Mouse (Mus musculus): ENCODE results near the gene Pi4kb. TPM values are rescaled to one million over a fixed set of nuclear protein-coding genes. Genes with fewer than 3 reads are reported as not detected.
A peak's percentile ranks its signal among the peaks of the same experiment; 100 is the strongest.
"Not testable (repeated sequence)": the region's sequence is repeated elsewhere in the genome, so short reads cannot be mapped to it uniquely, and the experiment has no call there.

The Pi4kb gene
- polyA plus RNA-seq (2015; fragmentation: Nextera tagmentation; extraction: Ambion mirVana), result 7.8 and 11.6 TPM in 2 replicates

DNA sequence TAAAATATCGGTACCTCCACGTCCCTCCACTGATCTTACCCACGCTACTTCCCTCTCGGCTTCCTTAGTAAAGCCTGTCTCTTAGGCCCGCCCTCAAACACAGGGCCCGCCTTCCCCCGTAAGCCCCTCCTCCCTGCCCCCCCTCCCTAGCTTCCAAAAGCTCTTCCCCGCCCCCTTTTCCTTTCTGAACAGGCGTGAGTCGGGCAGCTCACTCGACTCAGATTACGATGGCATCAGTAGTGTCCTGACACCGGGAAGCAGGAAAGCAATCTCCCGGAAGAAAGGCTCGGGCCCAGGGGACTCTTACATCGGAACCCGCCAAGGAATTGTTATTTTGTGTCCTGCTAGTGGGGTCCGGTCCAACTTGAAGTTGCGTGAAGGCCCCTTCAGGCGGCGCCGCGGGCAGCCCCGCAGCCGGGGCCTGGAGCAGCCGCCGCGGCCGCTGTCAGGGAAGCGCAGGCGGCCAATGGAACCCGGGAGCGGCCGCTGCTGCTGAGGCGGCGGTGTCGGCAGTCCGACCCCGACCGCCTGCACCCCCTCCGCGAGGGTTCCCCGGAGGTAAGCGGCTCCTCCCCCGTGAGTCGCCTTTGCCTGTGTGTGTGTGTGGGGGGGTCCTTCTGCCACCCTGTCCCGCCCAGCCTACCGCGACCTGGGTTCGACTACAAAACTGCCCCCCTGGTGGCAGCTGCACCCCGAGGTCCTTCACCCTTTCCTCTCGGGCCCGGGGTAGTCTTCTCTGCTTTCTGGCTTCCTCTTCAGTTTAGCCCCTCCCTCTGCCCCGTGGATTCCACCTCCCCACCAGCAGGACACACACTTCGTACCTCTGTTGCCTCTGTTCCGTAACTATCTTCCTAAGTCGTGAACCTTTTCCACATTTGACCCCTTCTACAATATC lies at the start of gene Pi4kb:
Gene Pi4kb, plus strand, starts transcription at position 204 of the 895 bp plus-strand sequence.
- Histone ChIP-seq H3K4me3 (ENCODE audit: low read depth, low read length) (peak within 1 kb of the TSS; percentile 83), H3K4me2 (ENCODE audit: low read depth, low read length) (peak within 1 kb of the TSS; percentile 81), H3K4me1 (ENCODE audit: control insufficient read depth, low read depth, low read length) (peaks cover 15% of the 10 kb centered on the region), H3K36me3 (ENCODE audit: control insufficient read depth, insufficient read depth) (no peaks in the 10 kb centered on the region; the same call in 1 of the 2 replicates), H3K9ac (ENCODE audit: low read depth, low read length) (peak within 1 kb of the TSS; percentile 92), H3K9me3 (replicated peaks; ENCODE audit: control insufficient read depth, low read length) (no peaks in the 10 kb centered on the region), H3K27ac (ENCODE audit: low read length) (peak within 1 kb of the TSS; percentile 91), H3K27me3 (ENCODE audit: control insufficient read depth, insufficient read depth, low read depth, low read length) (no peaks in the 10 kb centered on the region)
- ATAC-seq (ENCODE audit: low read depth), result peak; percentile 91
- WGBS (ENCODE audit: insufficient replicate concordance), result under 1% methylated on average over 48 of the region's 57 CpGs

DNA sequence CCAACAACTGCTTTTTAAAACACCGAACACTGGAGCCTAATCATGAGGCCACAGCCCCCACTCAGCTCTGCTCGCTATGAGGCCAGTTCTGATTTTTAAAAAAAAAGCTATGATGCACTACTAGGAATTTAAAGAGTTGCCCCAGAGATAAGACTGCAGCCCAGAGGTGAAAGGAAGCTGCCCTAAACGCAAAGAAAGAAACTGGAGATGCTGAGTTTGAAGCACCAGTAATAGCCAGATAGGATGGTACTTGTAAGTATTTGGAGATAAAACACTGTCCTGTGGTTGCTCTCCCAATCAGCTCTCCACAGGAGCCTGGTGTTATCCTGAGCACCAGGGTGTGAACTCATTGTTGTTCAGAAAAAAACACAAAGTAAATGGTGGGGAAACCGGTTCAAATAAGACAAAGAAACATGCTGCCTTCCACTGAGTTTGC lies 48.2 kb upstream of the Pi4kb start:
- H3K4me3 ChIP-seq (ENCODE audit: low read depth, low read length); H3K4me2 ChIP-seq (ENCODE audit: low read depth, low read length); H3K9ac ChIP-seq (ENCODE audit: low read depth, low read length); H3K27me3 ChIP-seq (ENCODE audit: control insufficient read depth, insufficient read depth, low read depth, low read length); H3K9me3 ChIP-seq (replicated peaks; ENCODE audit: control insufficient read depth, low read length); H3K36me3 ChIP-seq (ENCODE audit: control insufficient read depth, insufficient read depth): not testable (repeated sequence)
- ATAC-seq (ENCODE audit: low read depth), result peak; percentile 92
- H3K27ac ChIP-seq (ENCODE audit: low read length), result peak overlapping the region; percentile 60
- WGBS (ENCODE audit: insufficient replicate concordance), result 16% methylated on average over 4 of the region's 4 CpGs
- H3K4me1 ChIP-seq (ENCODE audit: control insufficient read depth, low read depth, low read length), result peaks cover 26% of the 10 kb centered on the region

DNA sequence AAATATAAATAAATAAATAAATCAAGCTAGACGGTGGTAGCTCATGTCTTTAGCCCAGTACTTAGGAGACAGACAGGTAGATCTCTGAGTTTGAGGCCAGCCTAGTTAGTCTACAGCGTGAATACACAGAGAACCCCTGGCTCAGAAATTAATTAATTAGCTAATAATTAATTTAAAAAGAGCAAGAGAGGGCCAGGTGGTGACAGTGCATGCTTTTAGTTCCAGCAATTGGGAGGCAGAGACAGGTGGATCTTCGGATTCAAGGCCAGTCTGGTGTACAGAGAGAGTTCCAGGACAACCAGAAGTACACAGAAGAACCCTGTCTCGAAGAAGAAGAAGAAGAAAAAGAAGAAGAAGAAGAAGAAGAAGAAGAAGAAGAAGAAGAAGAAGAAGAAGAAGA lies 45.6 kb upstream of the Pi4kb start:
- WGBS (ENCODE audit: insufficient replicate concordance), result 72% methylated on average over 4 of the region's 4 CpGs
- not testable (repeated sequence) for H3K9ac ChIP-seq (ENCODE audit: low read depth, low read length); H3K36me3 ChIP-seq (ENCODE audit: control insufficient read depth, insufficient read depth); H3K4me2 ChIP-seq (ENCODE audit: low read depth, low read length); H3K9me3 ChIP-seq (replicated peaks; ENCODE audit: control insufficient read depth, low read length); H3K27me3 ChIP-seq (ENCODE audit: control insufficient read depth, insufficient read depth, low read depth, low read length); H3K27ac ChIP-seq (ENCODE audit: low read length); ATAC-seq (ENCODE audit: low read depth); H3K4me3 ChIP-seq (ENCODE audit: low read depth, low read length)
- H3K4me1 ChIP-seq (ENCODE audit: control insufficient read depth, low read depth, low read length), result peaks cover 40% of the 10 kb centered on the region

DNA sequence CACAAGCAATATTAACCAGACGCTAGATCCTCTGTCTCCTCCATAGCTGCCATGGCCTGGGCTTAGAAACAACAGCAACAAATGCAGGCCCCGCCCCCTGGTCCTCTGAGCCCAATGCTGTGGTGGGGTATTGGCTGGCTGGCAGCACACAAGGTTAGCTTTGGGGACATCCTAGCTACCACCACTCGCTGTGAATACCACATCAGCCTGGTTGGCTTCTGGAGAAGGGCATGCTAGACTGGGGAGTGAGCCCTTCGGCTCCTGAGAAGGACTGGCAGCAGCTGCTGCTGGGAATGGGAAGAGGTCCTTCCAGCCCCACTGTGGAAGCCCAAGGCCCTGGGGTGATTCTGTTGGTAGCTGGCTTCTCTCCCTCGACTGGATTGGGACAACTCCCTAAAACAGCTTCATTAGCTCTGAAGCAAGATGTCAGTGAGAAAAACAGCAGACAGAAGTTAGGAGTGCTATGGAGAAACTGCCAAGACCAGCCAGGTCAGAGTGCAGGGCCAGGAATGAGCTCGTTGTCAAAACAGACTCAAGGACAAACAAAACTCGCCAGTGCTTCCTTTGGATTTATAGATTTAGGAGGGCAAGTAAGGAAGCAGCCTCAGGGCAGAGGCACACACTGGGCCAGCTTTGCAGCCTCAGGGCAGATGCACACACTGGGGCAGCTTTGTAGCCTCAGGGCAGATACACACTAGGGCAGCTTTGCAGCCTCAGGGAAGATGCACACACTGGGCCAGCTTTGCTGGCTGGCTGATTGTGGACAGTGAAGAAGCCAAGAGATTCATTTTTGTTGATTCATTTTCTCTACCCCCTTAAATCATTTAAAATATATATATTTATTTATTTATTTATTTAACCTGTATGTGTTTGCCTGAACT lies 43.9 kb upstream of the Pi4kb start:
- H3K4me3 ChIP-seq (ENCODE audit: low read depth, low read length); H3K36me3 ChIP-seq (ENCODE audit: control insufficient read depth, insufficient read depth); H3K9me3 ChIP-seq (replicated peaks; ENCODE audit: control insufficient read depth, low read length); H3K9ac ChIP-seq (ENCODE audit: low read depth, low read length); H3K27me3 ChIP-seq (ENCODE audit: control insufficient read depth, insufficient read depth, low read depth, low read length); ATAC-seq (ENCODE audit: low read depth); H3K4me2 ChIP-seq (ENCODE audit: low read depth, low read length): not testable (repeated sequence)
- 63% methylated on average over 7 of the region's 7 CpGs for WGBS (ENCODE audit: insufficient replicate concordance)
- peak overlapping the region; percentile 44; the same call in 1 of the 2 replicates for H3K27ac ChIP-seq (ENCODE audit: low read length)
- H3K4me1 ChIP-seq (ENCODE audit: control insufficient read depth, low read depth, low read length), result peaks cover 41% of the 10 kb centered on the region

GRCm38 (mm10) chr3:94931427-94932082 lies 43.0 kb upstream of the Pi4kb start:
- Histone ChIP-seq H3K27ac (ENCODE audit: low read length) (peak overlapping the region; percentile 89), H3K4me1 (ENCODE audit: control insufficient read depth, low read depth, low read length) (peaks cover 43% of the 10 kb centered on the region)
- 44% methylated on average over 10 of the region's 10 CpGs for WGBS (ENCODE audit: insufficient replicate concordance)

GRCm38 (mm10) chr3:94932279-94932678 lies 42.3 kb upstream of the Pi4kb start:
- not testable (repeated sequence) for H3K27me3 ChIP-seq (ENCODE audit: control insufficient read depth, insufficient read depth, low read depth, low read length); H3K36me3 ChIP-seq (ENCODE audit: control insufficient read depth, insufficient read depth); ATAC-seq (ENCODE audit: low read depth); H3K9ac ChIP-seq (ENCODE audit: low read depth, low read length); H3K9me3 ChIP-seq (replicated peaks; ENCODE audit: control insufficient read depth, low read length); H3K4me3 ChIP-seq (ENCODE audit: low read depth, low read length)
- Histone ChIP-seq H3K4me2 (ENCODE audit: low read depth, low read length) (peak overlapping the region; percentile 57), H3K4me1 (ENCODE audit: control insufficient read depth, low read depth, low read length) (peaks cover 38% of the 10 kb centered on the region), H3K27ac (ENCODE audit: low read length) (peak overlapping the region; percentile 89)
- WGBS (ENCODE audit: insufficient replicate concordance), result 38% methylated on average over 2 of the region's 2 CpGs

More at GRCm38 (mm10) chr3:94931427-94932082, 43.0 kb upstream of the Pi4kb start:
- ATAC-seq (ENCODE audit: low read depth), result peak; percentile 17
- H3K36me3 ChIP-seq (ENCODE audit: control insufficient read depth, insufficient read depth); H3K4me2 ChIP-seq (ENCODE audit: low read depth, low read length); H3K4me3 ChIP-seq (ENCODE audit: low read depth, low read length); H3K9ac ChIP-seq (ENCODE audit: low read depth, low read length); H3K27me3 ChIP-seq (ENCODE audit: control insufficient read depth, insufficient read depth, low read depth, low read length); H3K9me3 ChIP-seq (replicated peaks; ENCODE audit: control insufficient read depth, low read length): not testable (repeated sequence)

DNA sequence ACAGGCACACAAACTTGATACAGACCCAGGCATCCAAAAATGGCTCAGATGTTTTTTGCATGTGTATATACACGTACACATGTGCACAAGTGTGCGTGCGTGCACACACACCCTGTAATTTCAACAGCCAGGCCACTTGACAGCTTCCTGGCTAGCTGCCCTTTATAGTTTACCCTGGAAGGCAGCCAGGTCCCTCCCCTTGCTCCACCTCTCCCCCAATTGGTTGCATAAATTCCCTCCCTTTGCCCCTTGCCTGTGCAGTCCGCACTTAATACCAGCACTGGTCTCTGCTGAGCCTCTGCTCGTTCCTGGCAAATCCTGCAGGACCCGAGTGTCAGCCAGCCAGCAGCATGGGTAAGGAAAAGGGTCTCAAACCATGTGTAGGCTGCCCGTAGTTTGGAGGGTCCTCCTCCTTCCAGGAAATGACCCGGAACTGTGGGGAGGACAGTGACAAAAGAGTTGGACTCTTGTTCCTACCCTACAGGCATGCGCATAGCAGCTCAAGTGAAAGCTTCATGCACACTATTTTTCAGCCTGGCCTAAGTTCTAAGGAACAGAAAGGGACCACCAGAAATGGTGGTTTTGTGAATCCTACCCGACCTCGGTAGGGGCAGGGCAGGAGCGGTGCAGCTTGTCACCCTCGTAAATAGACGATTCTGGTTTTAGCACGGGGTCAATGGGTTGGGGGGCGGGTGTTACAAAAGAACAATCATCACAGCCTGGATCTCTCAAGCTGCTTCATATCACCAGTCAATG lies 41.5 kb upstream of the Pi4kb start, which contains the start of gene Selenbp1:
Gene Selenbp1, plus strand, starts transcription at position 248 of the 756 bp plus-strand sequence.
- peak within 1 kb of the TSS; percentile 72 for H3K9ac ChIP-seq (ENCODE audit: low read depth, low read length)
- H3K4me1 ChIP-seq (ENCODE audit: control insufficient read depth, low read depth, low read length), result peaks cover 38% of the 10 kb centered on the region
- peak within 1 kb of the TSS; percentile 64 for H3K4me3 ChIP-seq (ENCODE audit: low read depth, low read length)
- peak within 1 kb of the TSS; percentile 57 for H3K4me2 ChIP-seq (ENCODE audit: low read depth, low read length)
- no peaks in the 10 kb centered on the region for H3K27me3 ChIP-seq (ENCODE audit: control insufficient read depth, insufficient read depth, low read depth, low read length)
- ATAC-seq (ENCODE audit: low read depth), result peak; percentile 85
- peak within 1 kb of the TSS; percentile 89 for H3K27ac ChIP-seq (ENCODE audit: low read length)
- 2% methylated on average over 16 of the region's 16 CpGs for WGBS (ENCODE audit: insufficient replicate concordance)
- H3K36me3 ChIP-seq (ENCODE audit: control insufficient read depth, insufficient read depth), result no peaks in the 10 kb centered on the region
- no peaks in the 10 kb centered on the region for H3K9me3 ChIP-seq (replicated peaks; ENCODE audit: control insufficient read depth, low read length)

DNA sequence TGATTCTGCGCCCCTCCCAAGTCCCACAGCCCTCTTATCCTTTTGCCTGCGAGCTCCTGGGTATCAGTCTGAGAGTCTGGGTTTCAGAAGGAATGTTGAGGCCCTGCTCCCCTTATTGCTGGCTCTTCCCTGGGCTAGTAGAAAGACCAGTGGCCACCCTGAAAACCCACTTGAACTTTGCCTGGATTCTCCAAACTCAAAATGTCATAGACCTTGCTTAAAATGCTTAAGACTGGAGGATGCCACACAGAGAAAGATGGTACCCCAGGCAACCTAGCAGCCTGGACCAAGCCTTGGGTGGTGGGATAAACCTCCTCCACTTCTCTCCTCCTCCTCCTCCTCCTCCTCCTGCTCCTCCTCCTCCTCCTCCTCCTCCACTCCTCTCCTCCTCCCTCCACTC lies 40.9 kb upstream of the Pi4kb start:
- not testable (repeated sequence) for H3K36me3 ChIP-seq (ENCODE audit: control insufficient read depth, insufficient read depth); H3K27me3 ChIP-seq (ENCODE audit: control insufficient read depth, insufficient read depth, low read depth, low read length); H3K9ac ChIP-seq (ENCODE audit: low read depth, low read length); ATAC-seq (ENCODE audit: low read depth); H3K9me3 ChIP-seq (replicated peaks; ENCODE audit: control insufficient read depth, low read length)
- H3K27ac ChIP-seq (ENCODE audit: low read length), result peak overlapping the region; percentile 89
- peak overlapping the region; percentile 57 for H3K4me2 ChIP-seq (ENCODE audit: low read depth, low read length)
- peaks cover 38% of the 10 kb centered on the region for H3K4me1 ChIP-seq (ENCODE audit: control insufficient read depth, low read depth, low read length)
- WGBS (ENCODE audit: insufficient replicate concordance), result no CpG with 5 or more reads among the region's 2 CpGs
- H3K4me3 ChIP-seq (ENCODE audit: low read depth, low read length), result peak overlapping the region; percentile 64

All from liver, embryonic 16.5 days (tissue).